Mouse (Mus musculus): Measurements from ENCODE around the gene Adamts1.

Adamts1 gene

GRCm38 (mm10) chr16:85802954-85803353 is at the start of gene Adamts1:
Gene Adamts1 (minus strand): TSS chr16:85803113.
- in situ Hi-C loops (cut with MboI, MseI), result loop anchor here (5.0 to 25.0 kb wide), 4 partner anchors 832 to 1759 kb away; partner anchors contain the start of gene Map3k7cl (in 1 of the 2)

GRCm38 (mm10) chr16:85827066-85827465 is 24.2 kb upstream of the Adamts1 start:
- in situ Hi-C loops (cut with MboI, MseI), result loop anchor here in 1 of 2 experiments (10.0 kb wide), 1 partner anchor 938 kb away; no protein-coding TSS in a partner anchor

GRCm38 (mm10) chr16:85822330-85822916 is 19.5 kb upstream of the Adamts1 start:
- in situ Hi-C loops (cut with MboI, MseI), result loop anchor here (10.0 to 25.0 kb wide), 2 partner anchors 942 to 1740 kb away; partner anchors contain the start of gene Map3k7cl (in 1 of the 2)

GRCm38 (mm10) chr16:85819808-85820458 is 17.0 kb upstream of the Adamts1 start:
- in situ Hi-C loops (cut with MboI, MseI), result loop anchor here (10.0 to 25.0 kb wide), 3 partner anchors 605 to 1742 kb away; partner anchors contain the start of gene Map3k7cl (in 1 of the 2)

GRCm38 (mm10) chr16:85814116-85814515 is 11.2 kb upstream of the Adamts1 start:
- in situ Hi-C loops (cut with MboI, MseI), result loop anchor here in 1 of 2 experiments (10.0 to 25.0 kb wide), 2 partner anchors 611 to 1748 kb away; partner anchors contain the start of gene Map3k7cl

- in situ Hi-C loops (cut with MboI, MseI), result loop anchor here in 1 of 2 experiments (10.0 to 25.0 kb wide), 2 partner anchors 827 to 1755 kb away; partner anchors contain the start of gene Map3k7cl
These were observed 4.7 kb upstream of the Adamts1 start for GRCm38 (mm10) chr16:85807626-85808025.

GRCm38 (mm10) chr16:85807072-85807471 is 4.2 kb upstream of the Adamts1 start:
- in situ Hi-C loops (cut with MboI, MseI), result loop anchor here in 1 of 2 experiments (10.0 to 25.0 kb wide), 2 partner anchors 828 to 1755 kb away; partner anchors contain the start of gene Map3k7cl

GRCm38 (mm10) chr16:85805581-85805980 is 2.7 kb upstream of the Adamts1 start:
- in situ Hi-C loops (cut with MboI, MseI), result loop anchor here in 1 of 2 experiments (10.0 to 25.0 kb wide), 2 partner anchors 829 to 1757 kb away; partner anchors contain the start of gene Map3k7cl

- in situ Hi-C loops (cut with MboI, MseI), result loop anchor here (5.0 to 25.0 kb wide), 4 partner anchors 831 to 1758 kb away; partner anchors contain the start of gene Map3k7cl (in 1 of the 2)
These were observed 969 bp upstream of the Adamts1 start for GRCm38 (mm10) chr16:85803613-85804551.

GRCm38 (mm10) chr16:85801971-85802811 is 722 bp downstream of the Adamts1 start:
- in situ Hi-C loops (cut with MboI, MseI), result loop anchor here (5.0 to 25.0 kb wide), 4 partner anchors 833 to 1760 kb away; partner anchors contain the start of gene Map3k7cl (in 1 of the 2)

- in situ Hi-C loops (cut with MboI, MseI), result loop anchor here (5.0 to 25.0 kb wide), 4 partner anchors 834 to 1761 kb away; partner anchors contain the start of gene Map3k7cl (in 1 of the 2)
These were observed 1.7 kb downstream of the Adamts1 start for GRCm38 (mm10) chr16:85801252-85801651.

GRCm38 (mm10) chr16:85800691-85801090 is 2.2 kb downstream of the Adamts1 start:
- in situ Hi-C loops (cut with MboI, MseI), result loop anchor here (5.0 to 25.0 kb wide), 4 partner anchors 834 to 1762 kb away; partner anchors contain the start of gene Map3k7cl (in 1 of the 2)

GRCm38 (mm10) chr16:85799971-85800370 is 2.9 kb downstream of the Adamts1 start:
- in situ Hi-C loops (cut with MboI, MseI), result loop anchor here (5.0 to 25.0 kb wide), 5 partner anchors 835 to 1762 kb away; partner anchors contain the start of gene Map3k7cl (in 1 of the 2)

GRCm38 (mm10) chr16:85798334-85798733 is 4.6 kb downstream of the Adamts1 start:
- in situ Hi-C loops (cut with MboI, MseI), result loop anchor here in 1 of 2 experiments (25.0 kb wide), 1 partner anchor 839 kb away; no protein-coding TSS in a partner anchor

GRCm38 (mm10) chr16:85797161-85797560 is 5.8 kb downstream of the Adamts1 start:
- in situ Hi-C loops (cut with MboI, MseI), result loop anchor here in 1 of 2 experiments (25.0 kb wide), 1 partner anchor 840 kb away; no protein-coding TSS in a partner anchor

- in situ Hi-C loops (cut with MboI, MseI), result loop anchor here in 1 of 2 experiments (25.0 kb wide), 1 partner anchor 842 kb away; no protein-coding TSS in a partner anchor
These were observed 7.2 kb downstream of the Adamts1 start for GRCm38 (mm10) chr16:85795731-85796130.

- in situ Hi-C loops (cut with MboI, MseI), result loop anchor here in 1 of 2 experiments (25.0 kb wide), 1 partner anchor 844 kb away; no protein-coding TSS in a partner anchor
These were observed 9.6 kb downstream of the Adamts1 start for GRCm38 (mm10) chr16:85793166-85793830.

- in situ Hi-C loops (cut with MboI, MseI), result loop anchor here in 1 of 2 experiments (25.0 kb wide), 1 partner anchor 856 kb away; no protein-coding TSS in a partner anchor
These were observed 21.8 kb downstream of the Adamts1 start for GRCm38 (mm10) chr16:85781076-85781475.

Measured in T-helper 17 cell (primary cell).